Mouse (Mus musculus) frontal cortex, postnatal 10 days (tissue): Measurements from ENCODE around the gene Slco4a1.

Source experiments
- DNase-seq, 2 experiments: peaks; one replicate each; pipeline ENCODE4 v3.0.0; 2022; ENCODE audit warnings: low spot score in 2 of 2, mixed read lengths in 1 of 2

Slco4a1 gene

DNA sequence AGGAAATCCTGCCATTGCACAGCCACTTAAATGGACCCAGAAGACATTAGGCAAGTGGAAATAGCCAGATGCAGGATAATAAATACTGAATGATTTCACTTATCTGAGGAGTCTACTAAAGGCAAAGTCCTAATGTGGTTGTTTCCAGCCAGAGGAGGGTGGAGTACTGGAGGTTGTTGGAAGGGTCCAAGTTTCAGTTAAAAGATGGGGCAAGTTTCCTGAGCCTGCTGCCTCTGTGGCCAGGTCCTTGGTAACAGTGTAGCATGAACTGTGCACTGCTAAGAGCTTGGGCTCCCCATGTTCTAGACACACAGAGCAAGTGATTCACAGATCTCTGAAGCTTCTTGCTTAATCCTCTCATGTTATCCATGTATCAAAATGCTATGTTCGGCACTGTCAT is 10.1 kb upstream of the Slco4a1 start:
- DNase-seq: no peak

DNA sequence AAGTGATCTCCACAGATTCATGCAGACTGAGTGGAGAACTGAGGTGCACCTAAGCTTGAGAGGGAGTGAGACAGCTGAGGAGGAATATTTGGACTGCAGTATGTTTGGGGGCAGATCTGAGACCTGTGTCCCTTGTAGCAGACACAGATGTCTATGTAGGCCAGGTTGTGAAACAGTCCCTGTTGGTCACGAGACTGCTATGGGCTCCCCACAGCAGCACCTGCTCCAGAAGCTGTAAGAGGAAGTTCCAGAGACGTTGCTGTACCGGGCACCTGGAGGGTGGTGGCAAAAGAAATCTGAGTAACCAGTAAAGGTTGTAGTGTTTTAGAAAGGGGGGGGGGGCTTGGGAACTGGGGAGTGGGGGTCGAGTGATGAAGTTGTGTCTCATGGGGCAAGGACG is 7.0 kb upstream of the Slco4a1 start:
- DNase-seq: no peak

DNA sequence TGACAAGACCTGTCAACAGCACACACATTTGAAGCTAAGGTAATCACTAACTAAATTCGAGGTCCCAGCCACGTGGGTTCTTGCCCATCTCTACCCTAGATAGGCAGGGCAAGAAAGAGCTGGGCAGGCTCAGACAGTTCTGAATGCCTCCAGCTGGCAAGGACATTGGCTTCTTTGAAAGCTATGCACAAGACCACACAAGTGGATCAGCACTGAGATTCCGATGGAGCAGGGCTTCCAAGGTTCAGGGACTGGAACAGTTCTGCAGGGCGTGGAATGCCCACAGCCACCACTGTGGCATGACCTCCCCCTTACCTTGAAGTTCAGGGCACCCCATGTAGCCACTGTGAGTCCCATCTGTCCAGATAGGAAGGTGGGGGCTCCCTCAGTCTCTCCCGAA is 5.5 kb upstream of the Slco4a1 start:
- no peak for DNase-seq

DNA sequence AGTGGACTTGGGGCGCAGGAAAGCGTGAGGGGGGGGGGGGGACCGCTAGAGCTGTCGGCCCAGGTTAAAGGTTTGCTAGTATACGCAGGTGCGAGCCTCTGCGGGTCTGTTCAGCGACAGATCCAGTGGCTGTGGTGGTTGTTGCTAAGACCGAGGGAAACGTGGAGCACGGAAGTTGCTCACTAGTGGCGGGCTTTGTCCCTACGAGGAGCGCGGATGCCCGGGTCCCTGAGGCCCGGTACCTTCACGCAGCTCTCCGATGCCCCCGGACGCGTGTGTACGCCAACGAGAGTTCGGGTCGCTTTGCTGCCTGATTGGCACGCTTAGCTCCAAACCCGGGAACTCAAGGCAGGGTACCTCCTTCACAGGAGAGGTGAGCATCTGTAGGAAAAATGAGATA is 660 bp downstream of the Slco4a1 start:
- no peak for DNase-seq

DNA sequence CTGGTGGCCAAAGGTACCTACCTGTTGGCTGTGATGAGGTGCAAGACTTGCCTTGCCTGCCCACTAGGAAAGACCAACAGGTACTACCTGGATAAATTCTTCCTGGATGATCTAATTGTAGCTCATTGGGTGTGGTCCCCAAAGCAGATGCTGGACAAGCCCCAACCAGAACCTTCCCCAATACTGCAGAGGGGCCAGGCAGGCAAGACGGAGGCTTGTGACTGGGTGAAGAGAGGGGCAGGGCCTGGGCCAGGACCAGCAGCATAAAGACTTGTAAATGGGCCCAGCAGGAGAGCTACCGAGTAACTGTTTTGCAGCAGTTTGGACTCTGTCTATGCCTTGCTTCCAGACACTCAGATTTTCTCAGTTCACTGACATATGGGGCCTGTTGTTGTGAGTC is 1.6 kb downstream of the Slco4a1 start:
- DNase-seq: no peak

DNA sequence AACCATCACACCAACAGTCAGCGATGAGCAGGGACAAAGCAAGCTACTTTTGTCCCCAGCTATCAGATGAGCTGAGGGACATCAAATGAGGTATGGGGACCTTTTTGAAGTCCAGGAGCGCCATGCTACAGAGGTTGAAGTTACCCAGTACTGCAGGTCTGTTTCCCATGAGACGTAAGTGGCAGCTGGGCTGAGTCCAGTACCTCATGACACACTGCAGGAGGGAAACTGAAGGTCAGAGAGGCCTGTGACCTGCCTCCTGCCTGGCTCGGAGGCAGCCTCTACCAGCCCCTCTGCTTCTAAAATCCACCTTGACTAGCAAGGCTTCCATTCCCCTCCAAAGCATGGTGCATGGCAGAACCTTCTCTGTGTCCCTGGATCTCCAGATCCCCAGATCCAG is 3.4 kb downstream of the Slco4a1 start:
- DNase-seq: no peak

DNA sequence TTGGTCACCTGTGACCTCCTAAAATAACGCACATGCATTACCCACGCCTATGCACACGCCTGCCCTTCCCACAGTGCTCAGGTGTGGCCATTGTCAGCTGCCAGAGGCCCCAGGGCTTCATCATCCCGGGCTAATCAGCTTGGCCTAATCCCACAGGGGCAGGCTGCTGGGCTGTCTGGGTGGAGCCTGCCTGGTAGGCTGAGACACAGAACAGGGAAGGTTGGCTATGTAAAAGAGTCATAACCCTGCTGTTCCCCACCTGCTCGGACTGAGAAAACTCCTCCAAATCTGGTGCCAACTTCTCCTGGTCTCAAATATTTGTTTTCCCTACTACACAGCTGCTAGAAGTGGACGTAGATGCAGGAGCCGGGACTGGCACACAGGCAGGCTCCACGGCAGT is 4.8 kb downstream of the Slco4a1 start:
- DNase-seq: no peak

DNA sequence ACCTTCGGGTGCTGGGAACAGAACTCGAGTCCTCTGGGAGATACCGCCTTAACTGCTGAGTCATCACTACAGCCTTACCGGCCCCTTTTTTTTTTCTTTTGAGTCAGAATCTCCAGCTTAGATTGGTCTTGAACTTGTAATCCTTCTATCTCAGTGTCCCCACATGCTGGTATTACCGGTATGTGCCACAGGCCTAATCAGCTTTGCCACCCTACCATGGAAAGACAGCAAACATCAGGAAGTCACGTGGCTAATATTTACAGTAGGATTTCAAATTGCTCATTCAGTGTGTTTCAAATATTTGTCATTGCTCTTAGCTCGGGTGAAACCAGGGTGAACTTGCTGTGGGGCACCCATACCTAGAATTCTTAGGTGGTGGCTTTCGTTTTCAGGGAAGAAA is 6.5 kb downstream of the Slco4a1 start:
- DNase-seq: no peak

DNA sequence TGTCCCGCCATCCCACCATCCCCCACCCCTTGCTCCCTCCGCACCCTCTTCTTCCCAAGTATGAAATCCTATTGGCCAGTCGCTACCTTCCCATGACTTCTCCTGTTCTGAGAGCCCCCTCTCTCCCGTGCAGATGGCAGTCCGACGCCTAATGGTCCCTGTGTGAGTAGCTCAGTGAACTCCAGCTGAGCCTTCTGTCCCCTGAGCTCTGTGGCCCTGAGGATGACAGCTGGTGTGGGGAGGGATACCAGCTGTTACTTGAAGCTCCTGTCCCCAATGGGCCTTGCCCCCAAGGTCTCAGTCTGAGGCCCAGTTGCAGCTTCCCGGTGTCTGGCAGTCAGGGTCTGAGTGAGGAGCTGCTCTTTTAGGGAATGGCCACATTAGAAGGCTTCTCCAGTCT is 10.5 kb downstream of the Slco4a1 start:
- no peak for DNase-seq

DNA sequence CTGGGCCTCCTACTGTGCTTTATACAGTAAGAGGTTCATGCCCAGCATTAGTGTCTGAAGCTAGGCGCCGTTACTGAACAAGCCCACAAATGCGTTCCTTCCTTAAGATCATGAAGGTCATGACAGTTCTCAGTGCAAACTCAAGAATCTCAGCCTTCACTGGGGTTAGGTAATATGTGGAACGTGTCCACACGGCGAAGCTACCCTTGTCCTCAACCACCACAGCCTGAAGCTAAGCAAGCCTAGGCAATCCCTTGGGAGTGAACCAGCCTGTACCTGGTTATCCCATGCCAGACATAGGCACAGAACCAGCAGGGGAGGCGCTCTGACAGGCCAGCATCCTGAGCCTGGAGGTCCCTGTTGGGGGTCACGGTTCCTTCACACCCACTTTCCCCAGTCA is 12.8 kb downstream of the Slco4a1 start:
- DNase-seq: no peak

DNA sequence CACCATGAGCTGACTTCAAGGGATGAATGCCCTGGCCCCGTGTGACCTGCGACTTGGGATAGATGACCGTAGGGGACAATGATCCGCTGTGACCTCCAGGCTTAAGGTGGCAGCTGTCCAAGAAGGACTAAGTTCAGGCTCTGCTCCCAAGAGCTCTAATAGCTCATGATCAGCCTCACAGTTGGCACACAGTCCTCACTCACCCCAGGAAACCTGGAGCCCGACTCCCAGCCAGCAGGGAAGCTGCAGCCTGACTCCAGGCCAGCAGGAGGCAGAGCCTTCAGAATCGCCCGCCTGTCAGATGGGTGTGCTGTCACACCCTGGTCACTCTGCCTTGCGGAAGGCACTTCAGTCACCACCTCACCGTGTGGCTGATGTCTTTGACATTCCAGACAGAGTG is 13.7 kb downstream of the Slco4a1 start:
- DNase-seq: no peak

DNA sequence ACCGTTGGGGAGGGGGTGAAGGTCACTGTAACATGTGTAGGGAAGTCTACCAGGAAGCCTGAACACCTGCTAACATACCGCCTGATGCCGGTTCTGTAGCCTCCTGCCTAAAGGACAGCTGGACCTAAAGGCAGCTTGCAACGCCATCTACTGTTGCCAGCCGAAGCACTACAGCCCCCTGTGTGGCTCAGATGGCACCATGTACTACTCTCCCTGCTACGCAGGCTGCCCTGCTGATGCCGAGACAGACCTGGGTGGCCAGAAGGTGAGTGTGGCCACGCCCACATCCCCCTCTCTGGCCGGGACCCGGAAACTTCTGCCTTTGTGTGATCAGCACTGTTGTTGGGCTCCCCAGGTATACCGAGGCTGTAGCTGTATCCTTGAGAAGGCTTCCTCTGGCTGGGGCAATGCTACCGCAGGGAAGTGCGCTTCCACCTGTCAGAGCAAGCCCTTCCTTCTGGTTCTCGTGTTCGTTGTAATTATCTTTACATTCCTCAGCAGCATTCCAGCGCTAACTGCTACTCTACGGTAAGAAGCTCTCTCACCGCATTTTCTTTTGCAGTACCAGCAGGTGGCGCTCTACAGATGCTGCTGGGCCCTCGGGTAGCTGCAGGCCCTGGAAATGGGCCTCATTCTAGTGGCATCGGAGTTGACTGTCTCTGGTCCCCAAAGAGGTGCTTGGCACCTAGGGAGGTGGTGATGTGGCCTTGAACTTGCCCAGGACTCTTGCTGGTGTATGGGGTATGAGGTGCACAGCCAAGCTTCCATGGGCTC is 16.4 kb downstream of the Slco4a1 start:
- DNase-seq: no peak

DNA sequence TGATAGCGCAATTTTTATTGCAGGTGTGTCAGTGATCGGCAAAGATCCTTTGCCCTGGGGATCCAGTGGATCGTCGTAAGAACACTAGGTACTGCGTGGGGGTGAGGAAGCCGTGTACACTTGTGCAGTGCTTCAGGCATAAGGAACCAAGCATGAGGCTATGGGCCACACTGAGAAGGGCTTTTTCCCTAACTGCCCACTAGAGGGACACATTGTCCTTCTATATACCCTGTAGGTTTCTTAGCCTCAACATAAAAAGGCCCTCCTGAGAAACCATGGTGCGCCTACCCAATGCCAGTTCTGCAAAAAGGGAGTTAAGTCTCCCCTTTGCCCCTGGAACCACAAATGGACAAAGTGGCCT is 17.0 kb downstream of the Slco4a1 start:
- DNase-seq: peak; percentile 46 to 65

DNA sequence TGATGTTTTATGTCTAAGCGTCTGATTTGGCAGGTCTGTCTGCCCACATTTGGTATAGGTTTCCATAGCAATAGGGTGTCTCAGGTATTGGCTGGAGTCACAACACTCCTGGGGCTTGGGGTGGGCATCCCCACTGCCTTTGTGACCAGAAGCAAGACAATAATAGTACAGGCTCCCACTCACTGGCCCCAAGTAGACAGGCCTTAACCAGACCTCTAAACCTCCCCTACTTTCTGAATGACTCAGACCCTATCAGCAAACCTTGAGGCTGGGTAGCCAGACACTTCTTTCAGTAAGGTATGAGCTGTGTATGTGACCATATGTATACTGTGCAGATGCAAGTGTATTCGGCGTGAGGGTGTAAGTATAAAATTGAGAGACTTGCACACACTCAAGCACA is 18.8 kb downstream of the Slco4a1 start:
- DNase-seq: no peak

DNA sequence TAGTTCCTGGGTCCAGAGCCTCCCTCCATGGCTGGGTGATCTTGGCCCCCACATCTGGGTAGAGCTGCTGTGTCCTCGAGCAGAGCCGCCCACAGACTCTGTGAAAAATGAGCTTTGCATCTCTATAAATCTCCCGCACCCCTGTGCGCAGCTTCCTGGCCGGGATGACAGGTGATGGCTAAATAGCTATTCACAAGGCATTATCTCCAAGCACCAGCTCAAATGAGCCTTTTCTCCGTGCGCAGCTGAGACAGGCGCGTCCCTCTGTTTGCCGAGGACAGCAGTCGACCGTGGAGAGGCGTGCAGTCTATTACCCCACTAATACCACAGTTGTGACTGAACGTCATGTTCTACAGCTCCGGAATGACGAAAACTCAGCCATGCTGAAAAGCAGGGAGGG is 26.2 kb downstream of the Slco4a1 start:
- DNase-seq: no peak

DNA sequence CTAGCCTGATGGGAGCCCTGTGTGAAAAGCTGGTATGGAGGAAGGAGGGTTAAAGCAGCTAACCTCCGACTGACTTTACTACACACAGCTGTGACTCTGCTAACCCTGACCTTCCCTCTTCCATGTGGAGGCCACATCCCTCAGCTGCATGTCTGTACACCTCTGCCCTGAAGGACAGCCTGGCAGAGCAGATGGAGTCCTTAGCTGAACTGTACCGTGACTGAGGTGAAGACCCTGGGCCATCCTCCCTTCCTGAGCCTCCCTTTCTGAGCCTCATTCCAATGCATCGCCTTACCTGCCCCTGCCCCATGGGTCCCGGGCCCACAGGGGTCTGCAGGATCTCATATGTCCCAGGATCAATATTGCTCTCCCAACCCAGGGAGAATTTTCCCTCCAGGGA is 28.8 kb downstream of the Slco4a1 start:
- no peak for DNase-seq

DNA sequence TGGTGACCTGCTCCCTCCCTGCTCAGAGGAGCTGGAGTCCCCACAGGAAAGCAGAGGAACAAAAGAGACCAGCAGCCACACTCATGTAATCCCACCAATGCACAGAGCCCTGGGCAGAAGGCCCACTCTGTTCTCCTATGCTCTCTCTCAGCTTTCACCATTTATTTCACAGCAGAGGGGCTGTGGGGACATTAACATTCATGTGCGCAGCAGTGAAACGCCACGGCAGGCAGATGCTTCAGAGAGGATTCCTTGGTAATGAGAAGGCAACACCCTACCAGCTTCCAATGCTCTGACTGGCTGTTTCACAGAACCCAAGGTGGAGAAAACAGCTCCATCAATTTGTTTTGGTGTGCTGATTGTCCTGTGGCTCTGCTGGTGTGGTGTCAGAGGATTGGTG is 29.3 kb downstream of the Slco4a1 start:
- no peak for DNase-seq

DNA sequence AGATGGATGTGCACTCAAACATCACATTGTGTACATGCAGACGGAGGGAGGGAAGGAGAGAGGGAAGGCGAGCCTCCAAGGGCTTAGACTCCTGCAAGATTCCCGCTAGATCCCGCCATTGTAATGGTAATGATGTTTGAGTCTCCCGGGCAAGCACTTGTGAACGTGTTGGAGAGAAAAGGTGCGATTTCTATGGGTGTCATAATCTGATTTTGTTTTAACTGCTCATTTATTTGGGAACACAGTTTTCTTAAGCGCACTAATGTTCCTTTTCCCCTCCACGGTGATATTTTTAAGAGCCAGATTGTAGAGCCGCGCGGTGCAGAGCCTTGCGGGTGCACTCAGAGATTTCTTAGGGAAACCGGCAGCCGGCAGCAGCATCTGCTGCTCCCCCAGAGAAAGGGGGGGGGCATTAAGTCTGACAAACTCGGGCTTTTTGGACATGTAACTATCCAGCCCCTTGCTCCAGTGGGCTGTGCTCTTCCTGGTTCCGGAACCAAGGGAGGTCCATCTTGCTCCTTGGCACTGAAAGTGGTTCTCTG is 32.2 kb downstream of the Slco4a1 start:
- no peak for DNase-seq

DNA sequence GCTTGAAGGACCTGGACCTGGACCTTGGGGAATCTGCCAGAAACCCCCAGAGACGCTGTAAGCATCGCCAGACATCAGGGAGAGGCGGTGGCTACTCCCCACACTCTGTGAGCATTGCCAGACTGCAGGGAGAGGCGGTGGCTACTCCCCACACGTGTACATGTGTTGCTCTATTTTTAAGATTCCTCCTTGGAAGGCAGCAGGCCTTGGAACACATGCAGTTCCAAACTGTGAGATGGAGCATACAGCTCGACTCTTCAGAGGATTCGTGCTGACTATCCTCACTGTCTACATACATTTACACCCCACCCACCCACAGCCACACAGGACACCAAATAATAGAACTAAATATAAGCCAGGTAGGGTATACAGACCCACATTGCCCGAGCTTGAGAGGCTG is 39.9 kb downstream of the Slco4a1 start:
- peak in 1 of 2 experiments; percentile 47 for DNase-seq

DNA sequence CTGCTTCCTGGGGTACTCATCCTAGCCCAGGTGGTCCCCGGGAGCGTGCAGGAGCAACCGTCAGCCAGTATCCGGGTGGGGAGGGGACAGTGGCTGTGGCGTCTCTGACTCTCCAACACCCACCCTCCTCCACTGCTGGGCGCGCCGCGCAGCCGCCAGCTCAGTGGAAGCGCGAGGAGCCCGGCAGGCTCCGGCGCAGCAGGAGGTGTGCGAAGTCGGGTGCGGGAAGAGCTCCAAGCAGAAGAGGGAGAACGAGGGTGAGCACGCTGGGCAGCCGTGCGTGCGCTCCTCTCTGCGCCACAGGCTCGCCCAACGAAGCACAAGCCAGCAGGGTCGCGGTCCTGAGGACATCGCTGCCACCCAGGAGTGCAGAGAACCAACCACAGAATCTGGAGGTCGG is 43.7 kb downstream of the Slco4a1 start, which contains the start of gene Ntsr1:
Ntsr1 (plus strand) TSS at position 236 of the 400 bp plus-strand sequence.
- DNase-seq: peak in 1 of 2 experiments; percentile 49

DNA sequence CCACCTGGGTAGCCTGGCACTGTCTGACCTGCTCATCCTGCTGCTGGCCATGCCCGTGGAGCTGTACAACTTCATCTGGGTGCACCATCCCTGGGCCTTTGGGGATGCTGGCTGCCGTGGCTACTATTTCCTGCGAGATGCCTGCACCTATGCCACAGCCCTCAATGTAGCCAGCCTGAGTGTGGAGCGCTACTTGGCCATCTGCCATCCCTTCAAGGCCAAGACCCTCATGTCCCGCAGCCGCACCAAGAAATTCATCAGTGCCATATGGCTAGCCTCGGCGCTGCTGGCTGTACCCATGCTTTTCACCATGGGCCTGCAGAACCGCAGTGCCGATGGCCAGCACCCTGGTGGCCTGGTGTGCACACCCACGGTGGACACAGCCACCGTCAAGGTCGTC is 44.7 kb downstream of the Slco4a1 start:
- DNase-seq: no peak

DNA sequence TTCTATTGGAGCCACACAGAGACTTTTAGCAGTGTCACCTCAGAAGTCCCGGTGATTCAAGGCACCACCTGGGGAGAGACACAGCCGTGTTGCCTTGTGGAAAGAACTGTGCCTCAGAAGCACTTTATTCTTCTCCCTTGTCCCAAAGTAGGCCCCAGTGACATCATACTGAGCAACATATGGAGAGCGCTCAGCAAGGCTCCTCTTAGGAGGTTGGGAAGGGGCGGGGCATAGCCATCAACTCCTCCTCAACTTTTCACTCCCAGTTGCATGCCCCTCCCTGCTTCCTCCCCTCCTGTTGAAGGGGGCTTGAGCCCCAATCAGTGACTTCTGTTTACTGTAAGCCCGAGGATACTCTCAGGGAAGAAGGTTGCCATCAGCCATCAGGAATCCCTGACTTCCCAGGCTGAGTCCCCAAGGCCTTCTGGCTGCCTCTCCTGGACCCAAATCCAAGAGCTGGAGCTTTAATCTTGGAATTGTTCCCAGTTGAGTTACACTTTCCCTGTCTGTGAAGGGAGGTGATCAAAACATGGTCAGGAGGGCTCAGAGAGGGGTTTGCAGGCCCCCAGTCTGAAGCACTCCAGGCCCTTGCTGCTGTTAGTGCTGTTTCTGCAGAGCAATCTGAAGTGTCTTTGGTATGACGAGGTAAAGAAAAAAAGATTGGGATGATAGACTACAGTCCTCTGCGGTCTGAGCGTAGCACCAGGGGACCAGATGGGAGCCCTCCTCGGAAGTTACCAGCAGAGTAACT is 45.3 kb downstream of the Slco4a1 start:
- no peak for DNase-seq

DNA sequence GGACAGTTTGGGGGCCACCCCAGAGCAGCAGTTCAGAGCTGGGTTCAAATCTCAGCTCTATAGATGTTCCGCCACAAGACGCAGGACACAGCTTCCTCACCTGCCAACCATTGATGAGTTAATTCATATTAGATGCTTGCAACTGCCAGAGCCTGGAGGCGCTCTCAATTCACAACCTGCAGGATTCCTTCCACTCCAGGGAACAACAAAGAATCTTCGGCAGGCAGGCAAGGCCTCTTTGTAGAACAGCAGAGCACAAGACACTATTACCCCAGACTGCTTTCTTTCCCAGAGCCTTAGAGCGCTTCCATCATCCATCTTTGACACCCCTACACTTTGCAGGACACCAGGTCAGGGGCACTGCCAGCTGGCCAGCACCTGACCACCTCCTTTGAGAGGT is 50.2 kb downstream of the Slco4a1 start:
- no peak for DNase-seq
